Mouse (Mus musculus): ENCODE data around the gene Ucp3. TPM values are rescaled to one million over a fixed set of nuclear protein-coding genes. Genes with fewer than 3 reads are reported as not detected.
"Not testable (repeated sequence)": the region's sequence is repeated elsewhere in the genome, so short reads cannot be mapped to it uniquely, and the experiment has no call there.

Ucp3 gene
- polyA plus RNA-seq, 1 experiment from 2014 or later: not detected

GRCm38 (mm10) chr7:100479100-100479822 is 6.5 kb downstream of the Ucp3 start:
- no peak overlapping the region for H3K4me2 ChIP-seq
- 81% methylated on average over 20 of the region's 20 CpGs for WGBS

GRCm38 (mm10) chr7:100479823-100480164 is 7.0 kb downstream of the Ucp3 start:
- Histone ChIP-seq H3K9me3 (replicated peaks) (no peaks in the 10 kb centered on the region), H3K27me3 (no peaks in the 10 kb centered on the region), H3K36me3 (ENCODE audit: poor library complexity, severe bottlenecking) (no peaks in the 10 kb centered on the region), H3K4me2 (no peak overlapping the region), H3K9ac (no peak overlapping the region), H3K4me1 (no peaks in the 10 kb centered on the region), H3K27ac (no peak overlapping the region), H3K4me3 (no peak overlapping the region)
- ATAC-seq: no peak
- 76% methylated on average over 15 of the region's 15 CpGs for WGBS

More at GRCm38 (mm10) chr7:100479100-100479822, 6.5 kb downstream of the Ucp3 start:
- no peak overlapping the region for H3K9ac ChIP-seq
- no peaks in the 10 kb centered on the region for H3K36me3 ChIP-seq (ENCODE audit: poor library complexity, severe bottlenecking)
- H3K27me3 ChIP-seq: no peaks in the 10 kb centered on the region
- no peak for ATAC-seq
- no peak overlapping the region for H3K27ac ChIP-seq
- H3K9me3 ChIP-seq (replicated peaks): no peaks in the 10 kb centered on the region
- no peaks in the 10 kb centered on the region for H3K4me1 ChIP-seq
- H3K4me3 ChIP-seq: no peak overlapping the region

GRCm38 (mm10) chr7:100480175-100480574 is 7.4 kb downstream of the Ucp3 start:
- H3K4me2 ChIP-seq: no peak overlapping the region
- WGBS: 87% methylated on average over 17 of the region's 17 CpGs

GRCm38 (mm10) chr7:100482046-100482445 is 9.3 kb downstream of the Ucp3 start:
- H3K9me3 ChIP-seq (replicated peaks); H3K9ac ChIP-seq; H3K4me2 ChIP-seq; H3K4me3 ChIP-seq; H3K27ac ChIP-seq; H3K27me3 ChIP-seq; H3K36me3 ChIP-seq (ENCODE audit: poor library complexity, severe bottlenecking); H3K4me1 ChIP-seq; ATAC-seq: not testable (repeated sequence)
- WGBS: 84% methylated on average over 2 of the region's 2 CpGs

More at GRCm38 (mm10) chr7:100480175-100480574, 7.4 kb downstream of the Ucp3 start:
- H3K4me3 ChIP-seq: no peak overlapping the region
- no peak overlapping the region for H3K9ac ChIP-seq
- H3K27me3 ChIP-seq: no peaks in the 10 kb centered on the region
- no peaks in the 10 kb centered on the region for H3K9me3 ChIP-seq (replicated peaks)
- H3K27ac ChIP-seq: no peak overlapping the region
- no peaks in the 10 kb centered on the region for H3K4me1 ChIP-seq
- H3K36me3 ChIP-seq (ENCODE audit: poor library complexity, severe bottlenecking): no peaks in the 10 kb centered on the region
- ATAC-seq: no peak

GRCm38 (mm10) chr7:100484493-100484892 is 11.7 kb downstream of the Ucp3 start:
- ATAC-seq: no peak
- no peak overlapping the region for H3K9ac ChIP-seq
- H3K36me3 ChIP-seq (ENCODE audit: poor library complexity, severe bottlenecking): no peaks in the 10 kb centered on the region
- no peak overlapping the region for H3K4me2 ChIP-seq
- no peak overlapping the region for H3K27ac ChIP-seq
- H3K27me3 ChIP-seq: no peaks in the 10 kb centered on the region
- 88% methylated on average over 5 of the region's 5 CpGs for WGBS
- H3K4me1 ChIP-seq: peaks cover 10% of the 10 kb centered on the region
- H3K4me3 ChIP-seq: no peak overlapping the region
- H3K9me3 ChIP-seq (replicated peaks): no peaks in the 10 kb centered on the region

GRCm38 (mm10) chr7:100487301-100487700 is 14.5 kb downstream of the Ucp3 start:
- 85% methylated on average over 2 of the region's 2 CpGs for WGBS
- Histone ChIP-seq H3K4me1 (peaks cover 11% of the 10 kb centered on the region), H3K4me3 (no peak overlapping the region), H3K36me3 (ENCODE audit: poor library complexity, severe bottlenecking) (no peaks in the 10 kb centered on the region), H3K4me2 (no peak overlapping the region), H3K9ac (no peak overlapping the region), H3K9me3 (replicated peaks) (no peaks in the 10 kb centered on the region), H3K27me3 (peaks cover 2% of the 10 kb centered on the region; the same call in 1 of the 2 replicates), H3K27ac (no peak overlapping the region)
- ATAC-seq: no peak

GRCm38 (mm10) chr7:100488474-100489048 is 15.8 kb downstream of the Ucp3 start:
- Histone ChIP-seq H3K36me3 (ENCODE audit: poor library complexity, severe bottlenecking) (no peaks in the 10 kb centered on the region), H3K4me2 (no peak overlapping the region; the same call in 1 of the 2 replicates), H3K9ac (no peak overlapping the region), H3K27ac (peak overlapping the region; percentile 27), H3K4me3 (no peak overlapping the region), H3K4me1 (peaks cover 23% of the 10 kb centered on the region), H3K27me3 (peaks cover 9% of the 10 kb centered on the region; the same call in 1 of the 2 replicates), H3K9me3 (replicated peaks) (no peaks in the 10 kb centered on the region)
- WGBS: 13% methylated on average over 10 of the region's 10 CpGs
- peak; percentile 52 for ATAC-seq

GRCm38 (mm10) chr7:100492391-100493116 is 19.8 kb downstream of the Ucp3 start:
- peak; percentile 1; the same call in 1 of the 2 replicates for ATAC-seq

GRCm38 (mm10) chr7:100493117-100493483 is 20.3 kb downstream of the Ucp3 start, which contains the start of gene Ucp2:
Gene Ucp2, plus strand, starts transcription at chr7:100493337.
- Histone ChIP-seq H3K9me3 (replicated peaks) (no peaks in the 10 kb centered on the region), H3K27me3 (peaks cover 9% of the 10 kb centered on the region; the same call in 1 of the 2 replicates), H3K4me3 (peak within 1 kb of the TSS; percentile 38), H3K9ac (peak within 1 kb of the TSS; percentile 56), H3K27ac (no peak within 1 kb of the TSS), H3K4me1 (peaks cover 44% of the 10 kb centered on the region), H3K4me2 (peak within 1 kb of the TSS; percentile 66), H3K36me3 (ENCODE audit: poor library complexity, severe bottlenecking) (peaks cover 3% of the 10 kb centered on the region; the same call in 1 of the 2 replicates)
- peak; percentile 34; the same call in 1 of the 2 replicates for ATAC-seq
- WGBS: 2% methylated on average over 27 of the region's 27 CpGs

More at GRCm38 (mm10) chr7:100492391-100493116, 19.8 kb downstream of the Ucp3 start:
- Histone ChIP-seq H3K4me2 (peak overlapping the region; percentile 66), H3K27ac (no peak overlapping the region), H3K9me3 (replicated peaks) (no peaks in the 10 kb centered on the region), H3K4me1 (peaks cover 44% of the 10 kb centered on the region), H3K4me3 (peak overlapping the region; percentile 38), H3K9ac (peak overlapping the region; percentile 56), H3K36me3 (ENCODE audit: poor library complexity, severe bottlenecking) (no peaks in the 10 kb centered on the region; the same call in 1 of the 2 replicates), H3K27me3 (peaks cover 9% of the 10 kb centered on the region; the same call in 1 of the 2 replicates)
- 2% methylated on average over 36 of the region's 36 CpGs for WGBS

GRCm38 (mm10) chr7:100493484-100494414 is 21.0 kb downstream of the Ucp3 start:
- ATAC-seq: peak; percentile 6; the same call in 1 of the 2 replicates
- Histone ChIP-seq H3K27me3 (peaks cover 9% of the 10 kb centered on the region; the same call in 1 of the 2 replicates), H3K9ac (peak overlapping the region; percentile 56; the same call in 1 of the 2 replicates), H3K4me3 (peak overlapping the region; percentile 38), H3K4me1 (peaks cover 38% of the 10 kb centered on the region), H3K9me3 (replicated peaks) (no peaks in the 10 kb centered on the region), H3K36me3 (ENCODE audit: poor library complexity, severe bottlenecking) (peaks cover 4% of the 10 kb centered on the region; the same call in 1 of the 2 replicates), H3K27ac (no peak overlapping the region), H3K4me2 (peak overlapping the region; percentile 66)
- WGBS: 43% methylated on average over 19 of the region's 19 CpGs

- Histone ChIP-seq H3K4me1 (peaks cover 34% of the 10 kb centered on the region), H3K4me2 (peak overlapping the region; percentile 66), H3K9ac (no peak overlapping the region), H3K27me3 (peaks cover 9% of the 10 kb centered on the region; the same call in 1 of the 2 replicates), H3K27ac (no peak overlapping the region), H3K9me3 (replicated peaks) (no peaks in the 10 kb centered on the region), H3K4me3 (peak overlapping the region; percentile 38; the same call in 1 of the 2 replicates), H3K36me3 (ENCODE audit: poor library complexity, severe bottlenecking) (peaks cover 4% of the 10 kb centered on the region; the same call in 1 of the 2 replicates)
- 92% methylated on average over 7 of the region's 7 CpGs for WGBS
- no peak for ATAC-seq
These were observed 21.6 kb downstream of the Ucp3 start for GRCm38 (mm10) chr7:100494415-100494831.
